Mouse (Mus musculus) retina, postnatal 1 day (tissue): ENCODE measurements at regions not wholly inside any gene's neighbourhood (a gene's known extent, or its start where the extent isn't known, plus 50 kb on each side); places are given as distances from the start of the nearest gene placed in this dataset.

Experiments used
- DNase-seq: peaks from one replicate; pipeline ENCODE4 v3.0.0-alpha.2; 2012

DNA sequence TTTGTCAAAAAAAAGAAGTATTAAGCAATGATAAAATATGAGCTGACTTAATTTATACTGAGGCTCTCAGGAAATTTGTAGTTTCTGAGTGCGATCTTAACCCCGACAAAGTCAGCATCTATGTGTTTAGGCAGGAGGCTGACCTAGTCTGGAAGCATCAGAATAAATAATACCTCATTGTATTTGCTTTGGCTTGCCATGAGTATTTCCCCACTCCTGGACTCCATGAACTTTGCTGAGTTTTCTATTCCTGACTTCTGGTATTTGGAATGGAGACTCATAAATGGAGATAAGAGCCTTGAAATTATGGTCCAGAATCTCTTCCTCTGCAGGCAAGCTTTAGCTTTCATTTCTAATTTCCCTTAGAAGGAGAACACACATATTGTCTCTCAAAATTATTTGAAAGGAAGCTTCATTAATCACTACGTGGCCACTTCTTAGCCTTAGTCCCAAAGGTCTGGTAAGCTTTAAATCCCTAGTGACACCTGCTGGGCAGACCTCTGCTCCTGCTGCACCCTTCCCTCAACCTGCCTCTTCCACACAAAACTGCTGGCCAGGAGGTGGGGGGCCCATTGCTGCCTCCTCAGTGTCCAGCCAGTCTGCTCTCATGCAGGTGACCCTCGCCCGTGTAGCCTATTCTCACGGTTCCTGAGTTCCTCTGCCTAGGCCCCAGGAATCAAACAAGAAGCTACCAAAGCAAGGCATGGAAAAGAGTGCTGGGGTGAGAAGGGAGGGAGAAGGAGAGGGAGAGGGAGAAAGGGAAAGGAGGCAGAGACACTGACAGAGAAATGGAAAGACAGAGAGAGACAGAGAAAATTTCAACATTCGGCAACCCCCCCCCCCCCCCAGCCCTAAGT, 173.6 kb upstream of the Klf12 start:
- no peak for DNase-seq

DNA sequence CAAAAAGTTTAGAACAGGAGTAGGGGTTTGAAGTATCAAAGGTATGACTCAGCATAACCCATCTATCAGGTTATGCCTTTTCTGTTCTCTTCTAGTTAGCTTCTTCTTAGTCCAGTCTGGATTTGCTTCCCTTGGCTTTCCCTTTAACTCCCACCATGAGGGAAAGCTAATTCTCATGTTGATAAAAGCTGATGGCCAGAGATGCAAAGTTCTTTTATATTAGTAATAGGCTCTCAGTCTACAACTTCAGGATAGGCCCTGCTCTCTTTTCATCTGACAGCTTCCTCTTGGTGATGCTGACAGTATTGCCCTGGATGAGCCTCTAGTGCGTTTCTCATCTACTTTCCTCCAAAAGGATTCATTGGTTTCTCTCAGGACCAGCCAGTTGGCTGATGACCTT, 161.7 kb upstream of the Klf12 start:
- no peak for DNase-seq

DNA sequence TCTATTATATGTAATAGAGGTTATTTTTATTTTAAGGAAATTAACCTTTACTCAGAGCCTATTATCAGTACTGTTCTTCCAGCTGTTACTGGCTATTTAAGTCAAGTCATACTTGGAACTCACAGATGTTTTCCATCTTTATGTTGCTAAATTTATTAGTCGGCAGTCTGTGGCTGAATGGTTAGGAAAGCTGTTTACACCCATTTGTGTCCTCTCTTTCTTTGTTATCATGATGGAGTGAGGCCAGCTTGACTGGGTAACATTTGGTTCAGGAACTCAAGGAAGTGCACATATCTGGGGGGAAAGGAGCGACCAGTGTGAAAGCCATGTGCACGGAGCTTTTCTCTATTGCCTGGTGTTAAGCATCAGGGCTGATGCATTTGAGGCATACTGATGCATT, 160.4 kb upstream of the Klf12 start:
- DNase-seq: no peak

DNA sequence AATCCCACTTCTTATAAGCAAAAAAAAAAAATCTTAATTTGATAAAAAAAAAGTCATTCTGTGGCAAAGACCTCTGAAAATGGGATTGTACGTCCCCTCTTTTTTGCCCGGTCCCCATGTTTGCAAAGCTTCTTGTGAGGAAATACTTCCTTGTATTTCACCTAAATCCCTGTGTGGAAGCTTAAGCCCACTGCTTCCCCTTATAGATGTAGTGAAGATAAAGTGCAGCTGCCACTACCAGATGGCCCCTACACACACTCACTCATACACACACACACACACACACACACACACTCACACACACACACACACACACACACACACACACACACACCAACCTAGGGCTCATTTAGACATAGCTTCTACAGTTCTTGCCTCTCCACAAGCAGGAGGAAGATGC, 159.6 kb upstream of the Klf12 start:
- no peak for DNase-seq

DNA sequence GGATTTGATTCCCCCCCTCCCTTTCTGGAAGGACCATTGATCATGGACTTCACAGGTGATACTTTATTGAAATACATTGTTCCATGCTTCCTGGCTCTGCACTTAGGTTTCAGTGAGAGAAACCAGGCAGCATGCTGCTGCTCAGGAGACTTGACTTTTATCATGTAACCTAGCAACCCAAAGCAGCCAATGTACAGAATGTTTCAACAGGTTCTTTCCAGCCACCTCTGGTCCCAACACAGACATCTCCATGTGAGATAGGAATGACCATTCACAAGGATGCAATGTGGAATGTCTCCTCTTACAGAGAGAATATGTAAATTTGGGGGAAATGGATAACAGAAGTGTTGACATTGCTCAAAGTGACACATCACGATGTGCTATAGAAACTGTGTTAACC, 153.1 kb upstream of the Klf12 start:
- DNase-seq: no peak

DNA sequence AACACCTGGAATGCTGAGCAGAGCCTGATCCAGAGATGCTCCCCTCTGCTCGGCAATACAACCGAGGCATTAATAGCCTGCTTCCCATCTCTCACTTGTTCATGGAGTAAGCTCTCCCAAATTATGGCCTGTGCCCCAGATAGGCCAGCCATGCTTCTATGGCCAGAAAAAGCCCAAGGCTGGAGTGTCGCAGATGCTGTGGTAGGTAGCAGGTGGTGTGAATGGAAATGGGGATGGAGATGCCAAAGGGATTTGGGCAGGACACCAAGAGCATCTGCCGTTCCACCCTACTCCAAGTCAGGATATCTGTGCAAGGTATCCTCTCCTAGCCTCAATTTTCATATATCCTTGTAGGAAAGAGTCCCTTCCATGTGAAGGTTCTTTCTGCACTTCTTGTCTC, 145.2 kb upstream of the Klf12 start:
- no peak for DNase-seq

DNA sequence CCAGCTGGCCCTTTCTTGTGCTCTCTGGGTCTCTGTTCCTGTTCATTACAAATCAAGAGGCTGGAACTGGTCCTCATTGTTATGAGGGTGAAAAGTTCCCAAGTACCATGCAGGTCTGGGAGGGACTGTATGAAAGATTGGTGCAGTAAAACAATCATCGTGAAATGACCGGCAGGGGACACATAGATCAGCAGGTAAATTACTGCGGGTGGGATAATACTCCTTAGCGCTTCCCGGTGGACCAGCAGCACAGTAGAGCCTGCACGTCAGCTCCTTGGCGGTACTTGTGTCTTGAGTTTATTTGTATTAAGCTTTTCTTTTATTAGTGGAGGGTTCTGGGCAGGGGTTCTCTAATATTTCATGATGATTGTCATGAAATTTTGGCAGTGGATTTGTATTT, 141.9 kb upstream of the Klf12 start:
- no peak for DNase-seq

DNA sequence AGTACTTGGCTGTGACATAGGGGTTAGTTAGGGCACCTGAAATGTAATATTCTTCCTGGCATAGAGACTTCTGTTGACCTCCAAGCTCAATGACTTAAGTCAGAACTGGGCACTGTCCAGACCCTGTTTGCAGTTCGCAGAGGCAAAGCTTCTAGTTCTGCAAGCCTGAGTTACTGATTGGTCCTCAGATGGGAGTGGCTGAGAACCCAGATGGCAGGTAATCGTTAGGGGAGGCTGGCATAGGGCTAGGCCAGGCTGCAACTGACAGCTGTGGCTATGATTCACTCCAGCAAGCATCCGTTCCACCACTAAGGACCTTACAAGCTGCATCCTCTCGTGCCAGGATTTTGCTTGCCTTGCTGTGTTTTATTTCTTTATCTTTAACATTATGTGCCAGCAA, 139.3 kb upstream of the Klf12 start:
- no peak for DNase-seq

DNA sequence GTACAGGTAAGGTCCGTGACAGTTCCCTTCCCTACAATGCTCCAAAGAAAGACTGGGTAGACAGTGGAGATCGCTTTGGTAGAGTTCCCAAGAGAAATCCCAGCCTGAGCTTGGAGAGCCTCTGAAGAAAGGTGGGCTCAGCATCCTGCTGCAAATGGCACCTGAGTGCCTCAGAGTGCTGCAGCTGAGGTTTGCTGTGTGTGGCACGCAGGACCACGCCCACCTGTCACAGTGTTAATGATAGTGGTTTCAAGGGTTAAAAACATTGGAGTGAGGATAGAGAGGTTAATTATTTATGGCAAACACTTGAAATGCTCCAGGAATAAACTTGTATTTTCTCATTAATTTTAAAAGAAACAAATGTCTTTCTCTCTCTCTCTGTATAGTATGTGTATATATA, 137.2 kb upstream of the Klf12 start:
- DNase-seq: no peak

DNA sequence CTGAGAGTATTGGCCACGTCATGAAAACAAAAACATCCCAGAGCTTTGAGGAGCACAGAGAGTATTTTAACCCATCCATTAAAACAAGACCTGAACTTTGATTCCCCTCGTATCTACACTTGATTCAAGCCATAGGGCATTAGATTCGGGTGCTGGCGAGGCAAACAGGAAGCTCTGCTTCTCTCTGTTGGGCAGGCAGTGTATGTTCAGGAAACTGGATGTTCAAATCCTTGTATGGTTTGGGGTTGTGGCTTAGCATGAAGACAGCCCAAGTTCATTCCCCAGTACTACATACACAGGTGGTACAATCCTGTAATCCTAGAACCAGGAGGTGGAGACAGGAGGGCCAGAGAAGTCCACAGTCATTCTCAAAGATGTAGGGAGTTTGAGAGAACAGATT, 130.6 kb upstream of the Klf12 start:
- DNase-seq: no peak

DNA sequence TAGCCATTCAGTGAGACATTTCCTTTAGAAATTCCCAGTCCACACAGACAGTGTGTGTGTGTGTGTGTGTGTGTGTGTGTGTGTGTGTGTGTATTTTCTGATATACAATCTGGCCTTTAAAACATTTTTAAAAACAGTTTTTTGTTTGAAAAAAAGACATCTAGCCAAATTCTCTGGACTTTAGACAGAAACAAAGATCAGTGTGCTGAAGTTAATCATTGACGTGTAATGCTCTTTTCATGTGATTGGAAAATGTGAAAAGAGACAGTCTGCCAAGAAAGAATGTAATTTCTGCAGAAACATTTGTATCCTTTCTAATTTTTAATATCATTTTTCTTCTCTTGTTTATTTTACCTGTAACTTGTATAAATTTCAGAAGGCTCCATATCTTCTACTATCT, 127.7 kb upstream of the Klf12 start:
- no peak for DNase-seq

DNA sequence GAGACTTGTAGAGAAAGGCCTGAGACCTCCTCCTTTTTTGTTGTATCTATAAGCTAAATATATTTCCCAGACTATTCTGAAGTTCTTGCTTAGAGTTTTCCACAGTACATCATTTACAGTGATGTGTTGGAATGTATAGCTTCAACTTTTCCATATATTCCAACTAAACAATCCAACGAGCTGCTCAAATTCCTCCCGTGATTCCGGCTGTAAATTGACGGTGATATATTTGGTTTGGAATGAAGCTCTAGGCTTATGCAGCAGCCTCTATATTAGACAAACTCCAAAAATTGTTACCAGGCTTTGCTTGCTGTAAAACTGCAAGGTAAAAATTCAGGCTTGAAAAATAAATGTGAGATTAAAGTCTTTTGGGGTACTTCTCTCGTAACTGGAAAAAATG, 112.7 kb upstream of the Klf12 start:
- DNase-seq: no peak

DNA sequence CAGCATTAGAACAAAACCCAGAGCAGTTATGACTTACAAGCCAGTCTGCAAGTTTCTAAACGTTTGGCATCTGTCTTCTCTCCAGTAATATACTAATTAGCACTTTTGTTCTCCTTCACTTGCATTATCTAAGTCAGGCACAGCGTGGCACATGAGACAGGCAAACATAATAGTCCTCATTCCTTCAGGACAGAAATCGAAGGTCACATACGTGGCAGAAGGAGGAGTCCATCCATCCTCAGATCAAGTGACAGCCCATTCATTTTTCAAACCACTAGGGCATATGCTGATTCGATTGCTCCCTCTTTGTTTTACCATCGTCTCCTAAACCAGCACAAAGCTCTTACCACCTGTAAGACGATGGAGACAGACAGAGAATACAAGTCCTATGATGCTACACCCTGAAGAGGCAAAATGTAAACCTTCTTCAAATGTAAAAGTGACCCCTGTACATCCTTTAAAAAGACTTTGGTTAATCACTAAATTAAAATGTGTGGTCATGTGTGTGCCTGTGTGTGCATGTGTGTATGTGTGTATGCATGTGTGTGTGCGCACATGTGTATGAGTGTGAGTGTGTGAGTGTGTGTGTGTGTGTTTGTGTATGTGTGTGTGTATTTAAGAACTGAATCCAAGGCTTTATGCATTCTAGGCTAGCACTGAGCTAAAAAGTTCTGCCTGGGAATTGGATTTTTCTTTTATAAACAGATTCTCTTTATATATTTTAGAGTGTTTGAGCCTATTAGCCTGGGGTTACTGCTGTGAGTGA, 90.9 kb upstream of the Klf12 start:
- DNase-seq: peak; percentile 67

DNA sequence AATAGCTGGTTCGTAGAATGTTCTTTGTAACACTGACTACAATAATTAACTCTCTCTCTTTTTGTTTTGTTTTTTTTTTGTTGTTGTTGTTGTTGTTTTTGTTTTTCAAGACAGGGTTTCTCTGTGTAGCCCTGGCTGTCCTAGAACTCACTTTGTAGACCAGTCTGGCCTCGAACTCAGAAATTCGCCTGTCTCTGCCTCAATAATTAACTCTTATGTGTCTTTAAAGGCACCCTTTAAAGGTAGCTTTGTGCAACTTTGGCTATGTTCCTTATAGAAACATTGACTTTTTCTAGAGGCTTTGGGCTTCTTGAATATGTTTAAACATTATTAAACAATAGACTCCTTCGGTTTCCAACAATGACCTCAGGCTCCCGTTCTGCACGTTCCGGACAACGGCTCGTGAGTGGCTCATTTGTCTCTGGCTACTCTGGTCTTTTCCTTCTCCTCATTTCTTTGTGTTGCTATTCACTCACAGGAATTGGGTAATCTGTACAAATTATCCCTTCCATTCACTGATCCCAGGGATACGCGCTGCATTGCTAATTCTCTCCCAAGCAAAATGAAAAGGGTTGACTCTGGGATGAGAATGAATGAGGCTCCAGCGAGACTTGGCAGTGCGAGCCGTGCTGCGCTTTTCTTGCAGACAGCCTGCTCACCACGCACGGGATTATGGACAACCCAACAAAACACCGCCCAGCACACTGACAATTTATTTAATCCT, 90.2 kb upstream of the Klf12 start:
- DNase-seq: peak; percentile 64

DNA sequence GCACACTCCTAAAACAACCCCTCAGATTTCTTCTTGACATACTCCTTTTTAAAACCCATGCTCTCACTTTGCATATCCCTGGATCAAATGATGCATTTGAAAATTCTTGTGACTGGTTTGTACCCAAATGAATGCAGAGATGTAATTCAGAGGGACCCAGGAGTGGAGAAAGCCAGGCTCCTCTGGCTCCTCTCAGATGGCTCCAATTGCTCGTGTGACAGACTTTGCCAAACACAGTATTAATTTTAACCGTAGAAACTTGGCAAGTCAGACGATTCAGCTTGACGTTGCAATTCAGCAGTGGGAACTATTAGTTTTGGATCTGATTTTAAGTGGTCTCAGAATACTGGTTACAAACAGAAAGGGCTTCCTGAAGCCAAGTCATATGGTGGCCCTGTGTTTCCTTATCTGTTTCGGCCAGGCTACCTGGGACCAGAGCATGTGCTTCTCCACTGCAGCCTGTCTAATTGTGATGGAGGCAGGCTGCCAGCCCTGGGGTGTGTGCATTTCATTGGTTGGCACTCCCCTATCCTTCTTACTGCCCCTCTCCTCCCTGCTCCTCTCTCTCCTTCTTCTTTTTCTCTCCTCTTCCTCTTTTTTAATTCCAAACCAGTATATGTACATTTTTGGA, 81.9 kb upstream of the Klf12 start:
- no peak for DNase-seq

DNA sequence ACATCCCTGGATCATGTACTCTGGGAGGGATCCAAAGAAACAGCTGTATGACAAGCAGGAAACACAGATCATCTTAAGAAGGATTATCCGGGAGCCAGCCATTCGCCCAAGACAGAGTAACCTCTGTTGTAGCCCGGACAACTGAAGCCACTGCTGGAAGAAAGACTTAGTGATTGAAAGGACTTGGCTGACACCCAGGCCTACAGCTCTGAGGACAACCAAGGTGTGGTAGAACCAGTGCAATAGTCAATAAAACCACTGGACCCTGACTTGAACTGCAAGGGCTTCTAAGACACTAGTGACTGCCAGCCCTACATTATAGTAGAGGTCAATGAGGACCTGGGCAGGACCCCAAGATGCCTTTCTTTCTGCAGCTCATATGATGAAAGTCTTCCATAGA, 78.3 kb upstream of the Klf12 start:
- DNase-seq: no peak

DNA sequence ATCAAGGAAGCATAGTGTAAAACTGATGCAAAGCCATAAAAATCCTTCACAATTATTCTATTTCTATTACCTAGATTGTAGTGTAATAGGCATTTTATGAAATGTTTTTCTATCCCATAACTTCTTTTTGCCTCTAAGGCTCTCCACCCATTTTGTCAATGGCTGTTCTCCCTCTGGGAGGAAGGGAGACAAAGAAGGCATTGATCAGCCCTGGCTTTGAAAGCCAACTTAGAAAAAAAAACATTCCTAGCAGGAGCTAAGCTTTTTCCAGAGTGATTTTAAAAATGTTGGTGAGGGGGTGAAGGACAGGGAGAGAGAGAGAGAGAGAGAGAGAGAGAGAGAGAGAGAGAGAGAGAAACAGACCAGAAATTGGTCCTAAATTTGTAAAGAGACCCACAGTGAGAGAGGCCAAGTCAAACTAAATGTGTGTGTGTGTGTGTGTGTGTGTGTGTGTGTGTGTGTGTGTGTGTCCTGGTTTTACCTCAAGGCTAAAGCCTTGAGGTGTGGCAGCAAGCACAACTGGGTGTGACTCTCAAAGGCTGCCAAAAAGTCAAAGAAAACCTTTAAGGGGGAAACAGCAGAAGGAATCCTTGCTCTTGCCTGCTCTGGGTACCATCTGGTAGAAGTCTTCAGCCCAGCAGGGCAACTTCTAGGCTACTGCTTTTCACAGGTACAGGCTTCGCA, 77.0 kb upstream of the Klf12 start:
- DNase-seq: no peak

DNA sequence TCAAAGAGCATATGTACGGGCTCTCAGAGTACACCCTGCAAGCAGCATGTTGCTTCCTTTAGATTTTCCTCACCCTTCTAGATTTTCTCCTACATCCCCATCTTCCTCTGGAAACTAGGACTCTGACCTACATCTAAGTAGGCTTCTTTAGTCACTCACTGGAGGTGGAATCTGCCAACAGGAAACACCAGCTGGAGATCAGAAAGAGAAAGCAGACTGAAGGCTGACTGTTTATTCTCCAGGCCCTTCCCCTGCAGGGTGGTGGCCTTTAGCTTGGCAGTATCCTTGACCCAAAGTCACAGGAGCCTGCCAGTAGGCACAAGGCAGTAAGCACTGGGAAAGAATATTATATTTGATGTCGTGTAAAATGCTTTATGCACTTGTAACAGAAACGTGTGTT, 75.4 kb upstream of the Klf12 start:
- DNase-seq: no peak

DNA sequence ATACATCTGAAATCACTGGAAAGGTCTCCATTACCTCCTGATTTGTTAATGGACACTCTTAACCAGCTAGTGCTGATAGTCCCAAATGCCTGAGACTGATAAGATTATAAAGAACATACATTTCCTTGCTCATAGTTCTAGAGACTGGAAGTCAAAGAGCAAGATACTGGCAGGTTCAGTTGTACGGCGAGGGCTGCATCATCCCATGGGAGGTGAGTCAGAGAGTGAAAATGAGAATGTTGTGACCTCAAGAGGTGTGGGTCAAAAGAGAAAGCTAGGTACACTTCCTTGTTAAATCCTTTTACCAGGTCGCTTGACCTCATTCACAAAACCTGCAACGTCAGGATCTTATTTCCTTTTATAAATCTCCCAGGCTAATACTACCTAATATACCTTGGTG, 72.7 kb upstream of the Klf12 start:
- no peak for DNase-seq

DNA sequence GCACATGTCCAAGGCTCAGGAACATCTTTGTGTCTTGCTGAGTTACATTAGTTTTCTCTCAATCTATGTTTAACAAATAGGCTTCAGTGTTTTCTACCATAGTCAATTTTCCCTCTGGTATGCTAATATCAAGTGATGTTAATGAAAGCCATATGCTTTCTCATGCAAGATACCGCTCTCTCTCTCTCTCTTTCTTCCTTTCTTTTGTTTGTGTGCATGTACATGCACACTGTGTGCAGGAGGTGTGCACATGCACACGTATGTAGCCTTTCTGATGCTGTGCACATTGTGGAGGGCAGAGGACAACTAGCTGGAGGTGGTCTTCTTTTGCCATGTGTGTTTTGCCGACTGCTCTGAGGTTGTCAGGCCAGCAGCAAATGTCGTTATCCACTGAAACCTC, 69.0 kb upstream of the Klf12 start:
- DNase-seq: no peak

DNA sequence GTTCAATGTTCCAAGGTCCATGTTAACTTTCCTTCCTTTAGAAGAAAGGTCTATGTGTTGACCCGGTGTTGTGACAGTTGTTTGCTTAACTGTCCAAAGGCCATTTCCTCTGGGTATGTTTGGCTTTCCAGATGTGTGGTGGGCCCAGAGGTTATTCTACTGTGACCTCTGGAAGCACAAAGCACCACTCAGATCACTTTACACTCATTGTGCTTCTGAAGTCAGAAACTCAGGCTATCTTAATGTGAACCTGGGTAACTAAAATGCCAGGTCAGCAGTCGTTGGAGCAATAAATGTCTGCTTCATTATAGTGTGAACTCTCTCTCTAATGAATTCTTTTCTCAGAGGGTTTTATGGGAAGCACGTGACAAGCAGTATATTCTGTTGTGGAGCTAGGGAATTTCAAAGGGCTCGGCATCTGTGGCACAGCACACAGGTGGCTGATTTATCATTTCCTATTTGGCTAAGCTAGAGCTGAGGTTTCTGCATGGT, 68.5 kb upstream of the Klf12 start:
- DNase-seq: no peak

DNA sequence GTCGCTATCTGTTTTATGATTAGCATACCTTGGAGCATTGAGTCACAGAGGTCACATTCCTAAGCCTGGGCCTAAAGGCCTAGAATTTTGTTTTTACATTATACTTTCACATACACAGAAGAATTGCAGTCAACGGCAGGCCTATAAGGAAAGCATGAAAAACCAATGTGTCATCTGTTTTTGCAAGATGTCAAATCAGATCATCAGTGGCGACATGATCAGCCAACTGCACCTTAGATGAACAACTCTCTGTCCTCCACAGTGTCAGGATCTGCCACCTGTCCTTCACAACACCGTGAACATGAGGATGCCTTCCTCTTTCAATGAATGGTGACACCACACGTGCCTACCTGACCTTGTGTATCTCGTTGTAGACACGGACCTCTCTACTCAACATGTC, 66.5 kb upstream of the Klf12 start:
- DNase-seq: no peak
